Mouse (Mus musculus) gastrocnemius, postnatal 4 days (tissue): ENCODE results near the gene Mum1. TPM values are rescaled to one million over a fixed set of nuclear protein-coding genes. Genes with fewer than 3 reads are reported as not detected.

ENCODE experiments used
- DNase-seq, 2 experiments: peaks; one replicate each; pipeline ENCODE4 v3.0.0; 2021 to 2022; ENCODE audit warnings: low spot score in 2 of 2, mixed read lengths in 2 of 2
- total RNA-seq, 2 experiments: library from RNA; stranded (reverse); gene quantifications; 2 replicates each; pipeline ENCODE4 v1.2.3; 2021

Mum1 gene
- total RNA-seq, 2 experiments from 2014 or later: 61.3 to 61.5 TPM

- no peak for DNase-seq
These were observed 38.9 kb downstream of the Mum1 start for GRCm38 (mm10) chr10:80265149-80265486.

GRCm38 (mm10) chr10:80270099-80270498 is 43.9 kb downstream of the Mum1 start:
- DNase-seq: no peak

GRCm38 (mm10) chr10:80270734-80271181 is 44.5 kb downstream of the Mum1 start:
- DNase-seq: no peak

- no peak for DNase-seq
These were observed 45.1 kb downstream of the Mum1 start for GRCm38 (mm10) chr10:80271186-80271843.

GRCm38 (mm10) chr10:80271870-80272585 is 45.8 kb downstream of the Mum1 start:
- DNase-seq: no peak

- DNase-seq: no peak
These were observed 47.6 kb downstream of the Mum1 start for GRCm38 (mm10) chr10:80273847-80274246.

- no peak for DNase-seq
These were observed 50.0 kb downstream of the Mum1 start for GRCm38 (mm10) chr10:80276238-80276637.

- DNase-seq: no peak
These were observed 52.2 kb downstream of the Mum1 start for GRCm38 (mm10) chr10:80278390-80278789.

GRCm38 (mm10) chr10:80279273-80279672 is 53.0 kb downstream of the Mum1 start:
- DNase-seq: no peak

GRCm38 (mm10) chr10:80281304-80281703 is 55.1 kb downstream of the Mum1 start:
- no peak for DNase-seq

- no peak for DNase-seq
These were observed 55.7 kb downstream of the Mum1 start for GRCm38 (mm10) chr10:80281921-80282371.

- no peak for DNase-seq
These were observed 56.5 kb downstream of the Mum1 start for GRCm38 (mm10) chr10:80282481-80283441.

- no peak for DNase-seq
These were observed 59.2 kb downstream of the Mum1 start for GRCm38 (mm10) chr10:80285222-80286070.

- DNase-seq: no peak
These were observed 61.9 kb downstream of the Mum1 start for GRCm38 (mm10) chr10:80288097-80288496.

- no peak for DNase-seq
These were observed 62.4 kb downstream of the Mum1 start for GRCm38 (mm10) chr10:80288657-80289056.

- peak; percentile 93 to 96 for DNase-seq
These were observed 66.3 kb downstream of the Mum1 start, which contains the start of gene Rps15 for GRCm38 (mm10) chr10:80292251-80293146. Rps15 (plus strand) TSS chr10:80292453.

GRCm38 (mm10) chr10:80293325-80293724 is 67.1 kb downstream of the Mum1 start:
- DNase-seq: no peak
